Mouse (Mus musculus) heart, embryonic 11.5 days (tissue): ENCODE results near the gene Dusp14. TPM values are rescaled to one million over a fixed set of nuclear protein-coding genes. Genes with fewer than 3 reads are reported as not detected.

Source experiments
- ATAC-seq: fragments of 200-750 bp; cut with Nextera tagmentation; replicated peaks from 2 replicates; pipeline ENCODE4 v1.8.0; 2017; ENCODE audit warnings: moderate library complexity; ENCODE audit not compliant: insufficient number of reproducible peaks, low FRiP score, low TSS enrichment
- H3K27ac ChIP-seq: fragments of 300-500 bp; sonication (generic); 2 replicates; pipeline ENCODE4 v1.5.1; 2014; ENCODE audit warnings: mild to moderate bottlenecking, low read depth, low read length
- H3K27me3 ChIP-seq: fragments of 300-500 bp; sonication (generic); 2 replicates; pipeline ENCODE4 v1.6.1; 2014; ENCODE audit warnings: mild to moderate bottlenecking, low read length, mixed read lengths; ENCODE audit not compliant: control insufficient read depth, insufficient read depth
- H3K36me3 ChIP-seq: fragments of 300-500 bp; sonication (generic); 2 replicates; pipeline ENCODE4 v1.6.1; 2014; ENCODE audit warnings: mild to moderate bottlenecking, low read length, moderate library complexity, mixed read lengths; ENCODE audit not compliant: control insufficient read depth, insufficient read depth
- H3K4me1 ChIP-seq: fragments of 300-500 bp; sonication (generic); 2 replicates; pipeline ENCODE4 v1.6.1; 2014; ENCODE audit warnings: low read length; ENCODE audit not compliant: control insufficient read depth, insufficient read depth
- H3K4me2 ChIP-seq: fragments of 300-500 bp; sonication (generic); 2 replicates; pipeline ENCODE4 v1.6.1; 2014; ENCODE audit warnings: mild to moderate bottlenecking, moderate library complexity
- H3K4me3 ChIP-seq: fragments of 300-500 bp; sonication (generic); 2 replicates; pipeline ENCODE4 v1.5.1; 2014; ENCODE audit warnings: low read depth, low read length
- H3K9ac ChIP-seq: fragments of 300-500 bp; sonication (generic); 2 replicates; pipeline ENCODE4 v1.6.1; 2014; ENCODE audit warnings: mild to moderate bottlenecking, low read depth, low read length, moderate library complexity
- H3K9me3 ChIP-seq: fragments of 300-500 bp; sonication (generic); replicated peaks from 2 replicates; pipeline ENCODE4 v1.6.1; 2016; ENCODE audit warnings: low read length; ENCODE audit not compliant: control insufficient read depth
- WGBS: fragments of 180-500 bp; shearing (Covaris S2); extraction: QIAGEN DNeasy Blood & Tissue Kit; methylation state at CpG from one replicate; pipeline ENCODE4 v1.1.7; 2014; ENCODE audit not compliant: insufficient replicate concordance; 5-methylcytosine and 5-hydroxymethylcytosine counted together
- polyA plus RNA-seq: library from polyadenylated mRNA; unstranded; fragments of >200 nt; fragmentation: Nextera tagmentation; extraction: Ambion mirVana; gene quantifications from 2 replicates; pipeline ENCODE4 v1.2.1, GENCODE M21; 2014

The Dusp14 gene
- polyA plus RNA-seq, 1 experiment from 2014 or later = 6.3 TPM

DNA sequence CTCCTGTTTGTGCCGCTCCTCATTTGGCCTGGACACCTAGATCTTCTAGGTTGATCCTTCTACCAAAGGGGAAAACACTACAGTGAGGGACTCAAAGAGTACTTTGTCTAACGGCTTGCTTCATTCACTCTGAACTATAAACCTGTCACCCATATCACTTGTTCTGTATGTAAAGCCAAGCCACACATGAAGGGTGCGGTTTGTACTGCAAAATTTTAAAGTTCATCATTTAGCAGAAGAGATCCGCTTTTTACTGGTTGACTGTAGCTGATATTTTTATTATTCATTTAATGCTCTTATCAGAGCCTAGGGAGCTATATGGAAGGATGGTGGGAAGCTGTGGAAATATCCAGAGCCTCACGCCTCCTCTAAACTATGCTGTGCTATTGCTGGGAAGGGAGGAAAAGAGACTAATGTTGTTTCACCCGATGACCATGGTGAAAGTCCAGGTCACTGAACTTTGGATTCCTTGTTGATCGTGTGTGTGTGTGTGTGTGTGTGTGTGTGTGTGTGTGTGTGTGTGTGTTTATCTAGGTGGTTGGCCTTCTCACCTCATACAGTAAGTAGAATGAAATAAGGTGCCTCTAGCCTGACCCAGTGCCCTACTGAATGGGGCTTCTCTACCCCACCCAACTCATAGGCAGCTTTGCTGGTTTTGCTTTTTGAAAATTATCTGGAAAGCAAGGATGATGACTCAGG is 52.1 kb downstream of the Dusp14 start:
- no peak overlapping the region for H3K9ac ChIP-seq
- no peaks in the 10 kb centered on the region for H3K27me3 ChIP-seq
- peaks cover 10% of the 10 kb centered on the region for H3K36me3 ChIP-seq
- WGBS = 74% methylated on average over 7 of the region's 7 CpGs
- H3K4me2 ChIP-seq = no peak overlapping the region
- ATAC-seq = no peak
- no peak overlapping the region for H3K4me3 ChIP-seq
- no peaks in the 10 kb centered on the region for H3K4me1 ChIP-seq
- no peaks in the 10 kb centered on the region for H3K9me3 ChIP-seq
- no peak overlapping the region for H3K27ac ChIP-seq

DNA sequence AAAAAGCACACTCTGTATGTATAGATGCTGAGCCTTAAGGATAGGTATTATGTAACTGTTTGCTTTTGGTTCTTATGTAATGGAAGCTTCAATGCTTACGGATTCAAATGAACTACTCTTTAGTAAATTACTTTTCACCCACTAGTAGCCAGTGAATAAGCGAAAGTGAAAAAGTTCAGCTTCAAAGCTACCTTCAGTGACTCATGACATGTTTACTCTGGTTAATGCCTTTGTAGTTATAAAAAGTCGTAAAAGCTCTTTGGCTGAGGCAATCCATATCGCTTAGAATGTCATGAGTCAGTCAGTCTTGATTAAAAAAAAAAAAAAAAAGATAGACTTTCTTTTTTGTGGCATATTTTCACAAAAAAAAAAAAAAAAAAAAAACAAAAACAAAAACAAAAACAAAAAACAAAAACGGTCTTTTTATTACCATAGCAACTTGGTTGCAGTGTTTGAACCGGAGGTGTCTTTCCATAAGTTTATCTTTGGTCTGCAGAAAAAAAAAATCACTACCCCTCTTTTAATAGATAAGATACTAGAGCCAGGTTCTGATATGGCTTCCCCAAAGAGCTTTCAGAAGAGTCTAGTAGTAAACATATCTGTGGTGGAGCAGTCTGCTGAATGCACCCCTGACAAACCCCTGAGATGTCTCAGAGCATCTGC is 52.8 kb downstream of the Dusp14 start:
- no peaks in the 10 kb centered on the region for H3K9me3 ChIP-seq
- no peak overlapping the region for H3K27ac ChIP-seq
- ATAC-seq = no peak
- H3K36me3 ChIP-seq = peaks cover 8% of the 10 kb centered on the region; the same call in 1 of the 2 replicates
- no peaks in the 10 kb centered on the region for H3K27me3 ChIP-seq
- WGBS = 76% methylated on average over 6 of the region's 6 CpGs
- no peak overlapping the region for H3K9ac ChIP-seq
- H3K4me3 ChIP-seq = no peak overlapping the region
- H3K4me2 ChIP-seq = no peak overlapping the region
- no peaks in the 10 kb centered on the region for H3K4me1 ChIP-seq

DNA sequence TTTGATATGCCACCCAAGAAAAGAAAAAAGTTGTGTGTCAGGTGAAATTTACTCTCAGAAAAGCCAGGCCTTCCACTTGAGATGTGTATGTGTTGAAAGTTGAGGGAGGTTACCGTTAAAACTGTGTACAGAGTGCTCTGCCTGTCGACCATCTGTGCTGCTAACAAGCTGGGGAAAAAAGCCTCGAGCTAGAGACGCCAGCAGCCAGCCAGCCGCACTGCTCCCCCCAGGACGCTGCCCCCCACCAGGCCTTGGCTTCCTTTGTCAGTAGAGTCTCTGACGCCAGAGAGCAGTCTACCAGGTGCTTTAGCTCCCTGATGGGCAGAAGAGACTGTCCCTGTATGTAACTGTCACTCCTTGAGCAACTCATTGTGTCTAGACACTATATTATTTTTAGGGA is 56.0 kb downstream of the Dusp14 start:
- Histone ChIP-seq H3K27me3 (no peaks in the 10 kb centered on the region), H3K36me3 (peaks cover 10% of the 10 kb centered on the region; the same call in 1 of the 2 replicates), H3K9ac (no peak overlapping the region), H3K4me2 (no peak overlapping the region), H3K4me3 (no peak overlapping the region), H3K27ac (no peak overlapping the region), H3K9me3 (no peaks in the 10 kb centered on the region), H3K4me1 (no peaks in the 10 kb centered on the region)
- no peak for ATAC-seq
- 19% methylated on average over 7 of the region's 7 CpGs for WGBS

DNA sequence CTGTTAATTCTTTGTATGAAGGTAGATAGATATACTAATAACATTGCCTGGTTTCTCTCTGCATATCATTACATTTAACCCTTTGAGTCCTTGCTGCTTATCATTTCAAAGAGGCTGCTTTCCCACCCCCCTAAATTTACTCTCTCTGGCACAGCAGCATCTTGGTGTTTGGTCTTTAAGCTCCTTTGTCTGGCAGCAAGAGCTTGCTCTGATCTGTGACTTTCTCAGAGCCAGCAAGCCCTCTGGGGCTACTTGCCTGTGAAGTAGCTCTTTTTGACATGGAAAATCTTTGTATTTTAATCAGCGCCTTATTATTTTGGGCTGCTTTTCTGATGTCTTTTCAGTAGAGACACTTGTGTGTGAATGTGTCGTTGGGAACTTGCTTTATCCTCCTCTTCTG is 57.5 kb downstream of the Dusp14 start:
- Histone ChIP-seq H3K36me3 (peaks cover 10% of the 10 kb centered on the region; the same call in 1 of the 2 replicates), H3K4me2 (no peak overlapping the region), H3K27me3 (no peaks in the 10 kb centered on the region), H3K9me3 (no peaks in the 10 kb centered on the region), H3K4me1 (no peaks in the 10 kb centered on the region), H3K27ac (no peak overlapping the region), H3K9ac (no peak overlapping the region), H3K4me3 (no peak overlapping the region)
- WGBS = 64% methylated on average over 2 of the region's 2 CpGs
- ATAC-seq = no peak

DNA sequence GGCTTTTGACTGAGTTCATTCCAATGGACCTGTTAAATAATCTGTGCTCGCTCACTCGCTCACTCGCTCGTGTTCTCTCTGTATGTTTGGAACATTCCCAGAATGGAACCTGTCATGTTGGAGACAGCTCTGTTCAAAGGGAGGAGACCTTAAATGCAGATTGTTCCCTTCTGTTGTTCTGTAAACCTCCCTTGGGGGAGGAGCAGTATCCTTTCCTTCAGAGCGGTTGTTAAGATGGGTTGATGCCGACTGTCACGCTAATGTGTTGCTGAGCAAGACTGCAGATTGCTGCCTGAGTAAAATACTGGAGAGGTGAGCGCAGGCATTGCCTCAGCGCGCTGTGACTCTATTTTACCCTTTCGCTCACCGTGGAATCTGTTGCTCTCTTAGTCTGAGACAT is 58.0 kb downstream of the Dusp14 start:
- Histone ChIP-seq H3K4me1 (no peaks in the 10 kb centered on the region), H3K4me3 (no peak overlapping the region), H3K9me3 (no peaks in the 10 kb centered on the region), H3K36me3 (peaks cover 10% of the 10 kb centered on the region; the same call in 1 of the 2 replicates), H3K27ac (no peak overlapping the region), H3K27me3 (no peaks in the 10 kb centered on the region), H3K9ac (no peak overlapping the region), H3K4me2 (no peak overlapping the region)
- 42% methylated on average over 12 of the region's 12 CpGs for WGBS
- ATAC-seq = no peak

DNA sequence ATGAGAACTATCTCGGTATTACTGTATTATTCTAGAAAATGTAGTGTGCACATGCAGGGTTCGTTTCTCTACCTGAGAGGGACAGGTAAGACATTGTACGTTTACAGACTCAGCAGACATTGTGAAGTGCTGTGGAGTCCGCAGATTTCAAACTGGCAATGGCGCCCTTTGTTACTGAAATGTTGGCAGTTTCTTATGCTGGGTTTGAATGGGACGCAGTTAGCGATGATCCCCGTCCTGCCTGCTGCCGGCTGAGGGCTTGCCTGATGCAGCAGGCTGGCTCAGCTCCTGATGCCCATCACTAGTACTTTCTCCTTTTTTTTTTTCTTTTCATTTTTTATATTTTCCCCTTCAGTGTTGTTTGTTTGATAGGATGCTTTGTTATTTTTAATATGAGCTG is 58.6 kb downstream of the Dusp14 start:
- Histone ChIP-seq H3K9me3 (no peaks in the 10 kb centered on the region), H3K4me3 (no peak overlapping the region), H3K4me1 (no peaks in the 10 kb centered on the region), H3K27me3 (no peaks in the 10 kb centered on the region), H3K9ac (no peak overlapping the region), H3K4me2 (no peak overlapping the region), H3K36me3 (peaks cover 10% of the 10 kb centered on the region; the same call in 1 of the 2 replicates), H3K27ac (no peak overlapping the region)
- no peak for ATAC-seq
- WGBS = 86% methylated on average over 9 of the region's 9 CpGs

DNA sequence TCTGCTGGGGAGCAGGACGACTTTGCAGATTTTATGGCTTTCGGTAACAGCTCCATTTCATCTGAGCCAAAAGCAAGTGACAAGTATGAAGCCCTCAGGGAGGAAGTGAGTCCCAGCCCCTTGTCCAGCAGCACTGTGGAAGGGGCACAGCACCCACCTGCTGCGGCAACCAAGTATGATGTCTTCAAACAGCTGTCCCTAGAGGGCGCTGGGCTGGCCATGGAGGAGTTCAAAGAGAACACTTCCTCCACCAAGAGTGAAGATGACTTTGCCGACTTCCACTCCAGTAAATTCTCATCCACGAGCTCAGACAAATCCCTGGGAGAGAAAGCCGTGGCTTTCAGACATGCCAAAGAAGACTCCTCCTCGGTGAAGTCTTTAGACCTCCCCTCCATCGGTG is 60.1 kb downstream of the Dusp14 start:
- ATAC-seq = no peak
- WGBS = 82% methylated on average over 9 of the region's 9 CpGs
- Histone ChIP-seq H3K4me3 (no peak overlapping the region), H3K9me3 (no peaks in the 10 kb centered on the region), H3K27ac (no peak overlapping the region), H3K4me1 (no peaks in the 10 kb centered on the region), H3K9ac (no peak overlapping the region), H3K36me3 (peaks cover 10% of the 10 kb centered on the region; the same call in 1 of the 2 replicates), H3K27me3 (no peaks in the 10 kb centered on the region), H3K4me2 (no peak overlapping the region)

DNA sequence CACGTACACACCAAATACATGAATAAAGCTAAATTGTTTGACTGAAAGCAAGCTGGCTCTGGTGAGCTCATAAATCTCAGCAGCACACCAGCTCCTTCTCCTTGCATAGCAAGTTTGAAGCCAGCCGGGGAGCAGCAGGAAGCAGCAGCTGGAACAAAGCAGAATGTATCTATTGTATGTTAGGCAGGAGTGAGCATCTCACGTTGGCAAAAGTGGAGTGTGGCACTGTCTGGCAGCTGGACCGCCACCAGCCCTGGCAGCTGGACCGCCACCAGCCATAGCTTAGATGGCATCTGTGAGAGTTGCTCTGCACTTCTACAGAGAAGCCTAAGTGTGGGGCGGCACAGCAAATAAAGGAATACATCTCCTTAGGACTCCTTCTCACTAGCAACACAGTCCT is 65.1 kb downstream of the Dusp14 start:
- H3K4me1 ChIP-seq = no peaks in the 10 kb centered on the region
- no peaks in the 10 kb centered on the region for H3K9me3 ChIP-seq
- H3K27ac ChIP-seq = no peak overlapping the region
- no peaks in the 10 kb centered on the region for H3K27me3 ChIP-seq
- no peak overlapping the region for H3K9ac ChIP-seq
- WGBS = 91% methylated on average over 6 of the region's 6 CpGs
- no peak overlapping the region for H3K4me2 ChIP-seq
- peaks cover 7% of the 10 kb centered on the region for H3K36me3 ChIP-seq
- ATAC-seq = no peak
- H3K4me3 ChIP-seq = no peak overlapping the region

DNA sequence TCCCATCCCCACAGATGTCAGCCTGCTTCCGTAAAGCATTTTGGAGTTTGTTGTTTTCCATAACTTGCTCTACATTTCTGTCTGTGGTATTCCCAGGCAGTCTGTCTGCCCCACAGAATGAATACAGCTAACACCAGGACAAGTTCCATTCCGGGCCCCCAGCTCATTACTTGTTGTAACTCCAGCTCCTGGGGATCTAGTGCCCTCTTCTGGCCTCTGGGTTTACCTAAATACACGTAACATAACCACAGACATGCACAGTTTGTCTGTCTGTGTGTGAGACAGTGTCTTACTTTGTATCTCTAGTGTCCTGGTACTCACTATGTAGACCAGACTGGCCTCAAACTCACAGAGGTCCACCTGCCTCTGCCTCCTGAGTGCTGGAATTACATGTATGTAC is 67.8 kb downstream of the Dusp14 start:
- Histone ChIP-seq H3K9me3 (no peaks in the 10 kb centered on the region), H3K4me3 (no peak overlapping the region), H3K27ac (no peak overlapping the region), H3K36me3 (peaks cover 5% of the 10 kb centered on the region; the same call in 1 of the 2 replicates), H3K27me3 (no peaks in the 10 kb centered on the region), H3K9ac (no peak overlapping the region), H3K4me1 (no peaks in the 10 kb centered on the region), H3K4me2 (no peak overlapping the region)
- no peak for ATAC-seq
- WGBS = 83% methylated on average over 3 of the region's 3 CpGs
